Mouse (Mus musculus) heart, embryonic 15.5 days (tissue): ENCODE data around the gene Uap1. TPM values are rescaled to one million over a fixed set of nuclear protein-coding genes. Genes with fewer than 3 reads are reported as not detected.

ENCODE experiments used
- ATAC-seq: fragments of 200-750 bp; cut with Nextera tagmentation; replicated peaks from 2 replicates; pipeline ENCODE4 v1.8.0; 2017; ENCODE audit warnings: low read depth, moderate TSS enrichment; ENCODE audit not compliant: insufficient number of reproducible peaks, insufficient read depth, low FRiP score
- H3K27ac ChIP-seq: fragments of 300-500 bp; sonication (generic); 2 replicates; pipeline ENCODE4 v1.5.1; 2015; ENCODE audit warnings: mild to moderate bottlenecking, inconsistent platforms
- H3K27me3 ChIP-seq: fragments of 300-500 bp; sonication (generic); 2 replicates; pipeline ENCODE4 v1.6.1; 2015; ENCODE audit warnings: inconsistent platforms
- H3K36me3 ChIP-seq: fragments of 300-500 bp; sonication (generic); 2 replicates; pipeline ENCODE4 v1.6.1; 2015; ENCODE audit warnings: mild to moderate bottlenecking, inconsistent platforms
- H3K4me1 ChIP-seq: fragments of 300-500 bp; sonication (generic); replicated peaks from 2 replicates; pipeline ENCODE4 v1.6.1; 2015; ENCODE audit warnings: inconsistent platforms
- H3K4me2 ChIP-seq: fragments of 300-500 bp; sonication (generic); 2 replicates; pipeline ENCODE4 v1.6.1; 2015; ENCODE audit warnings: inconsistent platforms, mild to moderate bottlenecking, moderate library complexity
- H3K4me3 ChIP-seq: fragments of 300-500 bp; sonication (generic); 2 replicates; pipeline ENCODE4 v1.5.1; 2015; ENCODE audit warnings: mild to moderate bottlenecking, inconsistent platforms
- H3K9ac ChIP-seq: fragments of 300-500 bp; sonication (generic); 2 replicates; pipeline ENCODE4 v1.6.1; 2015; ENCODE audit warnings: mild to moderate bottlenecking, inconsistent platforms
- H3K9me3 ChIP-seq: fragments of 300-500 bp; sonication (generic); replicated peaks from 2 replicates; pipeline ENCODE4 v1.6.1; 2016; ENCODE audit warnings: inconsistent platforms
- WGBS: fragments of 180-500 bp; shearing (Covaris S2); methylation state at CpG from one replicate; pipeline ENCODE4 v1.1.7; 2015; ENCODE audit warnings: mixed read lengths; 5-methylcytosine and 5-hydroxymethylcytosine counted together
- polyA plus RNA-seq: library from polyadenylated mRNA; unstranded; fragments of >200 nt; fragmentation: Nextera tagmentation; extraction: Ambion mirVana; gene quantifications from 2 replicates; pipeline ENCODE4 v1.2.1, GENCODE M21; 2015

Uap1 gene
- polyA plus RNA-seq, 1 experiment from 2014 or later: 46.0 TPM

GRCm38 (mm10) chr1:170191925-170192324 is 17.2 kb upstream of the Uap1 start:
- Histone ChIP-seq H3K36me3 (peaks cover 40% of the 10 kb centered on the region), H3K4me2 (no peak overlapping the region), H3K27me3 (no peaks in the 10 kb centered on the region), H3K9ac (no peak overlapping the region), H3K4me3 (no peak overlapping the region), H3K4me1 (no peaks in the 10 kb centered on the region), H3K9me3 (no peaks in the 10 kb centered on the region), H3K27ac (no peak overlapping the region)
- WGBS: 89% methylated on average over 1 of the region's 1 CpGs
- ATAC-seq: no peak

DNA sequence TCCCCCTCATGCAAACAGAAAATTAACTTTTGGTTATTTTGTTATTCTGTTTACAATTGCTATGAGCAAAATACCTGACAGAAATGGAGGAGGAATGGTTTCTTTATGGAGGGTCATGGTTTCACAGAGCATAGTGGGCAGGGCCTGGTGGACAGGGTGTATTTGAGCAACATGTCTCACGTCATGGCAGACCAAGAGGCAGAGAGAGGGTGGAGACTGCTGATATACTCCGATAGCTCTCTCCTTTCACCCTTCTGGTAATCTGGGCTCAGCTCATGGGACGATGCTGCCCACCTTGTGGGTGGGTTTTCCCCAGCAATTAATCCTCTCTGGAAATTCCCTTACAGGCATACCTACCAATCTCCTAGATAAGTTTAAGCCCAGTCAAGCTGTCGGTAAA is 15.5 kb upstream of the Uap1 start:
- H3K9ac ChIP-seq: no peak overlapping the region
- H3K4me3 ChIP-seq: no peak overlapping the region
- 44% methylated on average over 4 of the region's 4 CpGs for WGBS
- peaks cover 26% of the 10 kb centered on the region for H3K36me3 ChIP-seq
- no peaks in the 10 kb centered on the region for H3K27me3 ChIP-seq
- no peaks in the 10 kb centered on the region for H3K4me1 ChIP-seq
- H3K4me2 ChIP-seq: no peak overlapping the region
- H3K9me3 ChIP-seq: no peaks in the 10 kb centered on the region
- H3K27ac ChIP-seq: no peak overlapping the region
- no peak for ATAC-seq

GRCm38 (mm10) chr1:170188601-170189000 is 13.8 kb upstream of the Uap1 start:
- no peak for ATAC-seq
- Histone ChIP-seq H3K9ac (no peak overlapping the region), H3K4me1 (no peaks in the 10 kb centered on the region), H3K27me3 (no peaks in the 10 kb centered on the region), H3K36me3 (peaks cover 12% of the 10 kb centered on the region), H3K4me2 (no peak overlapping the region), H3K4me3 (no peak overlapping the region), H3K27ac (no peak overlapping the region), H3K9me3 (no peaks in the 10 kb centered on the region)
- WGBS: 62% methylated on average over 11 of the region's 11 CpGs

GRCm38 (mm10) chr1:170186531-170186930 is 11.8 kb upstream of the Uap1 start:
- Histone ChIP-seq H3K4me1 (no peaks in the 10 kb centered on the region), H3K9ac (no peak overlapping the region), H3K4me3 (no peak overlapping the region), H3K36me3 (no peaks in the 10 kb centered on the region), H3K27ac (no peak overlapping the region), H3K4me2 (no peak overlapping the region), H3K9me3 (no peaks in the 10 kb centered on the region), H3K27me3 (no peaks in the 10 kb centered on the region)
- no peak for ATAC-seq
- 59% methylated on average over 5 of the region's 5 CpGs for WGBS

- Histone ChIP-seq H3K27ac (no peak overlapping the region), H3K9ac (no peak overlapping the region), H3K4me3 (no peak overlapping the region), H3K4me1 (no peaks in the 10 kb centered on the region), H3K4me2 (no peak overlapping the region), H3K27me3 (no peaks in the 10 kb centered on the region), H3K9me3 (no peaks in the 10 kb centered on the region), H3K36me3 (no peaks in the 10 kb centered on the region)
- ATAC-seq: no peak
- 91% methylated on average over 3 of the region's 3 CpGs for WGBS
These were observed 10.4 kb upstream of the Uap1 start for GRCm38 (mm10) chr1:170185137-170185536.

GRCm38 (mm10) chr1:170182706-170183105 is 7.9 kb upstream of the Uap1 start:
- H3K4me2 ChIP-seq: no peak overlapping the region
- no peaks in the 10 kb centered on the region for H3K9me3 ChIP-seq
- ATAC-seq: no peak
- H3K27ac ChIP-seq: no peak overlapping the region
- H3K27me3 ChIP-seq: no peaks in the 10 kb centered on the region
- no peaks in the 10 kb centered on the region for H3K36me3 ChIP-seq
- no peak overlapping the region for H3K4me3 ChIP-seq
- H3K4me1 ChIP-seq: no peaks in the 10 kb centered on the region
- H3K9ac ChIP-seq: no peak overlapping the region

DNA sequence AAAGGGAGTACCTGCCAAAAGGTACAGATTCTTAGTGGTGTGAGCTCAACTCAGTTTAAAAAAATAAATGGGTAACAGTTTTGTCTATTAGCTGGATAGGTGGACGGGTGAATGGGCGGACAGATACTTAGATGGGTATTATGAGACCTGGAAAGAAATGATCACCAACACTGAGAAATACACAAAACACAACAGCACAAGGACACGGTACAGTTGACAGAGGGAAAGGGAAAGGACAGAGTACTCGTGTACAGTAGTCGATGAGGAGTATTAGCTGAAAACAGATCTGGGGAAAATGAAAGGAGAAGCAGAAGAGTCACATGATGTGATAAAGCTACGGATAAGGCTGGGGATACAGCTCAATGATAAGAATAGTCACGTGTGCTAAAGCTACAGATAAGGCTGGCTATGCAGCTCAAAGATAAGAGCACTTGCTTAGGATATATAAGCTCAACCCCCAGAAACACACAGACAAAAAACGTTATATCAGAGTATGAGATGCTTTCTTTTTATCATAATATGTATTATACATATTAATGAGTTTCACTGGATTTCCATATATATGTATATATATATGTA is 2.0 kb upstream of the Uap1 start:
- WGBS: 60% methylated on average over 8 of the region's 8 CpGs
- H3K4me1 ChIP-seq: peaks cover 10% of the 10 kb centered on the region
- no peak for ATAC-seq

DNA sequence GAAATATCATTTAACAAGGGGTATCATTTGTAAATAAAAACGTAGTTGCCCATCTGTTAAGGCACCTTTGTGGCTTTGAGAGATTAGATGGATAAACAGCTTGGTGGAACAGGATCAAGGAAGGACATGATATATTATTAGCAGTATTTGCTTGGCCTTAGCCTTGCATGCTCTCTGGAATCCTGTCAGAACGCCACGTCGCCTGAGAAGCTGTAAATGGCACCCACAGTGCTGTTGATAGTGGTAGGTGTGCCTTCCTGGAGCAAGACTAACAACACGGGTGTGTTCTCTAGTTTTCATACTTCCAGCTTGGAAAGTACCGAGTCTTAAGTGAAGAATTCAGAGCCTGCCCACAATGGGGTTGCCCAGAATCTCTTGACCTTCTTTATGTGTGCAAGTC is 1.1 kb upstream of the Uap1 start:
- Histone ChIP-seq H3K27me3 (no peaks in the 10 kb centered on the region), H3K4me2 (peak overlapping the region; percentile 77; the same call in 1 of the 2 replicates), H3K4me3 (no peak overlapping the region), H3K9me3 (no peaks in the 10 kb centered on the region), H3K4me1 (peaks cover 10% of the 10 kb centered on the region), H3K27ac (peak overlapping the region; percentile 94), H3K9ac (no peak overlapping the region), H3K36me3 (no peaks in the 10 kb centered on the region)
- no peak for ATAC-seq
- 36% methylated on average over 6 of the region's 6 CpGs for WGBS

More for the DNA sequence above, 2.0 kb upstream of the Uap1 start:
- Histone ChIP-seq H3K9me3 (no peaks in the 10 kb centered on the region), H3K36me3 (no peaks in the 10 kb centered on the region), H3K9ac (no peak overlapping the region), H3K4me2 (no peak overlapping the region), H3K27ac (no peak overlapping the region), H3K4me3 (no peak overlapping the region), H3K27me3 (no peaks in the 10 kb centered on the region)

DNA sequence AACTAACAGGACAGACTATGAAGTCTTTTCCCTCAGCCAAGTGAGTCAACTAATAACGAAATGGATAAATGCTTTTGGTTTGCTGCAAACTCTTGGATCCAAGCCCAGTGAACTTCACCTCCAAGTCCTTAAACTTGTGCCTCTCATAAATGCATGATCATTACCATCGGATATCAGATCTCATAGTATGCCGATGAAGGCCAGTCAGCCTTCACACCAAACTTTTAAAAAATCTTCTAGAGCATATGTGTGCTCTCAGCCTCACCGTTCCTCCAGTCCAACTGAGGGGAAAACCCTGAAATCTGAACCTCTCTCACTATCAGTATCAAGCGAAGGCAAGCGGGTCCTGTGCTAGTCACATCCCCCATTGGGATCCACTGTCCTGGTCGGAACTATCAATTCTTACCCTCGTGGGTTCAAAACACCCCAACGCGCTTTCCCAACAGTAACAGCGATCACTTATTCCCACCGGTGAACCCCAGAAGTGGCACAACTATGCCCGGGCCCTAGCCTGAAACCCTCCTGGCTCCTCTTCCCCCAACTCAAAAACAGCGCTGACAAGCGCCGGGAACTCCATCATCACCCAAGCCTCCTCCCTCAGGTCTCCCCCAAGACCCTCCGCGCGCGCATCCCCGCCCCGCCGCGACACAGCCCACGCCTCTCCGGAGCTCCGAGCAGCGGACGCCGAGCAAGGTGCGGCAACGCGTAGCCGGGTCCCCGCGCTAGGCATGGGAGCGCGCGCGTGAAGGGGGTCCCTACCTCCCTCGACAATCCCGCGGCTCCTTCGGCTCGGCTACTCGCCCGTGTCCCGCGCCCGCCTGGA is 555 bp downstream of the Uap1 start:
- Histone ChIP-seq H3K4me2 (peak overlapping the region; percentile 66), H3K4me1 (peaks cover 18% of the 10 kb centered on the region), H3K9ac (peak overlapping the region; percentile 82), H3K27me3 (no peaks in the 10 kb centered on the region), H3K9me3 (no peaks in the 10 kb centered on the region), H3K36me3 (no peaks in the 10 kb centered on the region), H3K27ac (peak overlapping the region; percentile 90), H3K4me3 (peak overlapping the region; percentile 78)
- under 1% methylated on average over 50 of the region's 50 CpGs for WGBS
- peak; percentile 51 for ATAC-seq

- ATAC-seq: no peak
- Histone ChIP-seq H3K9ac (no peak overlapping the region), H3K27ac (no peak overlapping the region), H3K9me3 (no peaks in the 10 kb centered on the region), H3K4me1 (peaks cover 8% of the 10 kb centered on the region), H3K27me3 (no peaks in the 10 kb centered on the region), H3K36me3 (peaks cover 17% of the 10 kb centered on the region; the same call in 1 of the 2 replicates), H3K4me2 (no peak overlapping the region), H3K4me3 (no peak overlapping the region)
- 80% methylated on average over 6 of the region's 6 CpGs for WGBS
These were observed 7.0 kb downstream of the Uap1 start for GRCm38 (mm10) chr1:170167781-170168180.

DNA sequence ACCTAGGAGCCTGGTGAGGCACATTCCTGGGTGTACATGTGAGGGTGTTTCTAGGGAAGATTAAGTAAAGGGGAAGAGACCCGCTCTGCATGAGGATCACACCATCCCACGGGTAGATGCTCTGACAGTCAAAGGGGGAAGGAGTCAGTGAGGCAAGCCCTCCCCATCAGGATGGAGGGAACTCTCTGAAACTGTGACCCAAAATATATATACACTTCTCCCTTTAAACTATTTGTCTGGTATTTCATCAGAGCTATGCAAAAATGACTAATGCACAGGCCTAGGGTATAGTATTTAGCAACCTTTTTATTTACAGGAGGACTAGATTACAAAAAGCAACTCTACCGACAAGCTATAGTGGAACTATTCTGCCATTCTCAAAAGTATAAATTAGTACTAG is 9.8 kb downstream of the Uap1 start:
- Histone ChIP-seq H3K27ac (no peak overlapping the region), H3K27me3 (no peaks in the 10 kb centered on the region), H3K4me2 (no peak overlapping the region), H3K4me1 (peaks cover 10% of the 10 kb centered on the region), H3K9me3 (no peaks in the 10 kb centered on the region), H3K36me3 (peaks cover 28% of the 10 kb centered on the region; the same call in 1 of the 2 replicates), H3K9ac (no peak overlapping the region), H3K4me3 (no peak overlapping the region)
- whole genome bisulfite sequencing: 86% methylated on average over 3 of the region's 3 CpGs
- no peak for ATAC-seq
